Mouse (Mus musculus) stomach, embryonic 14.5 days (tissue): Measurements from ENCODE around the gene Mink1. TPM values are rescaled to one million over a fixed set of nuclear protein-coding genes. Genes with fewer than 3 reads are reported as not detected.
A peak's percentile ranks its signal among the peaks of the same experiment; 100 is the strongest.
"Not testable (repeated sequence)": the region's sequence is repeated elsewhere in the genome, so short reads cannot be mapped to it uniquely, and the experiment has no call there.

ENCODE experiments used
- ATAC-seq: fragments of 200-750 bp; cut with Nextera tagmentation; 2 replicates; pipeline ENCODE4 v1.8.0; 2017; ENCODE audit warnings: low read depth, moderate TSS enrichment; ENCODE audit not compliant: insufficient number of reproducible peaks, insufficient read depth, low FRiP score
- H3K27ac ChIP-seq: fragments of 300-500 bp; sonication (generic); 2 replicates; pipeline ENCODE4 v1.5.1; 2014; ENCODE audit warnings: mild to moderate bottlenecking, low read length, moderate library complexity, mixed read lengths
- H3K27me3 ChIP-seq: fragments of 300-500 bp; sonication (generic); 2 replicates; pipeline ENCODE4 v1.6.1; 2014; ENCODE audit warnings: low read length, control low read depth, mixed read lengths; ENCODE audit not compliant: control insufficient read depth, insufficient read depth
- H3K36me3 ChIP-seq: fragments of 300-500 bp; sonication (generic); 2 replicates; pipeline ENCODE4 v1.6.1; 2014; ENCODE audit warnings: mild to moderate bottlenecking, control low read depth, low read length, moderate library complexity, mixed read lengths; ENCODE audit not compliant: control insufficient read depth, insufficient read depth
- H3K4me1 ChIP-seq: fragments of 300-500 bp; sonication (generic); 2 replicates; pipeline ENCODE4 v1.6.1; 2014; ENCODE audit warnings: low read length, control low read depth, mixed read lengths; ENCODE audit not compliant: control insufficient read depth, insufficient read depth
- H3K4me2 ChIP-seq: fragments of 300-500 bp; sonication (generic); replicated peaks from 2 replicates; pipeline ENCODE4 v1.6.1; 2014; ENCODE audit warnings: low read depth, low read length, control low read depth
- H3K4me3 ChIP-seq: fragments of 300-500 bp; sonication (generic); 2 replicates; pipeline ENCODE4 v1.5.1; 2014; ENCODE audit warnings: low read depth, low read length, control low read depth
- H3K9ac ChIP-seq: fragments of 300-500 bp; sonication (generic); replicated peaks from 2 replicates; pipeline ENCODE4 v1.6.1; 2014; ENCODE audit warnings: low read depth, mild to moderate bottlenecking, control low read depth, low read length, moderate library complexity, mixed read lengths
- H3K9me3 ChIP-seq: fragments of 300-500 bp; sonication (generic); 2 replicates; pipeline ENCODE4 v1.6.1; 2016; ENCODE audit warnings: low read depth, low read length, control low read depth; ENCODE audit not compliant: control insufficient read depth
- WGBS: fragments of 180-500 bp; shearing (Covaris S2); extraction: QIAGEN DNeasy Blood & Tissue Kit; methylation state at CpG from one replicate; pipeline ENCODE4 v1.1.7; 2014; 5-methylcytosine and 5-hydroxymethylcytosine counted together
- polyA plus RNA-seq: library from polyadenylated mRNA; unstranded; fragments of >200 nt; fragmentation: Nextera tagmentation; extraction: Ambion mirVana; gene quantifications from 2 replicates; pipeline ENCODE4 v1.2.1, GENCODE M21; 2014

The Mink1 gene
- polyA plus RNA-seq, 1 experiment from 2014 or later: 23.0 TPM

DNA sequence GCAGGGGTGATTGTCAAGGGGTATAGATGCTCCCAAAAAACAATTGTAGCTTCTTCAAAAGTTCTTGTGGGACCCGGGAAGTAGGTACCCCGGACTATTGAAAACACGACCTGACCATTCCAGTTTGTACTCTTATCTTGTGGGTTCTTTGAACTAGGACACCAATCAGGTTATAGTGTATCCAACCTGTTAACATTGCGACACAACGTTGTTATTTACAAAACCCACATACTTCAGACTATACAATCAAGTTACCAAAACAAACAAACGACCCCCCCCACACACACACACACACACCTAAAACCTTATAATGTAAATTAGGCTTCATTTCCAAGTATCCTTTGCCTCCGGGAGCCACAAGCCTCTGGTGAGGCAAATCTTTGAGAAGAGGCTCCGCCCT is 37.9 kb upstream of the Mink1 start:
- Histone ChIP-seq H3K4me2 (peak overlapping the region; percentile 43), H3K9me3 (no peaks in the 10 kb centered on the region), H3K4me1 (peaks cover 9% of the 10 kb centered on the region; the same call in 1 of the 2 replicates), H3K4me3 (peak overlapping the region; percentile 69), H3K36me3 (peaks cover 21% of the 10 kb centered on the region), H3K9ac (no peak overlapping the region), H3K27me3 (no peaks in the 10 kb centered on the region), H3K27ac (no peak overlapping the region)
- WGBS: 4% methylated on average over 8 of the region's 8 CpGs
- ATAC-seq: no peak

GRCm38 (mm10) chr11:70525184-70525678 is 37.5 kb upstream of the Mink1 start, which contains the start of gene Psmb6:
Psmb6 (plus strand) TSS chr11:70525367.
- H3K9me3 ChIP-seq: no peaks in the 10 kb centered on the region
- peak within 1 kb of the TSS; percentile 11; the same call in 1 of the 2 replicates for H3K27ac ChIP-seq
- WGBS: under 1% methylated on average over 25 of the region's 26 CpGs

GRCm38 (mm10) chr11:70525726-70526125 is 37.0 kb upstream of the Mink1 start:
- Histone ChIP-seq H3K4me2 (peak overlapping the region; percentile 79), H3K4me1 (peaks cover 6% of the 10 kb centered on the region; the same call in 1 of the 2 replicates), H3K9me3 (no peaks in the 10 kb centered on the region), H3K4me3 (peak overlapping the region; percentile 69), H3K9ac (peak overlapping the region; percentile 63), H3K27ac (peak overlapping the region; percentile 11; the same call in 1 of the 2 replicates), H3K27me3 (no peaks in the 10 kb centered on the region), H3K36me3 (peaks cover 21% of the 10 kb centered on the region)
- WGBS: 2% methylated on average over 12 of the region's 12 CpGs
- peak; percentile 40; the same call in 1 of the 2 replicates for ATAC-seq

More at GRCm38 (mm10) chr11:70525184-70525678, 37.5 kb upstream of the Mink1 start, which contains the start of gene Psmb6:
- H3K27me3 ChIP-seq: no peaks in the 10 kb centered on the region
- peaks cover 6% of the 10 kb centered on the region; the same call in 1 of the 2 replicates for H3K4me1 ChIP-seq
- peaks cover 21% of the 10 kb centered on the region for H3K36me3 ChIP-seq
- peak within 1 kb of the TSS; percentile 79 for H3K4me2 ChIP-seq
- peak within 1 kb of the TSS; percentile 69 for H3K4me3 ChIP-seq
- ATAC-seq: peak; percentile 90
- H3K9ac ChIP-seq: peak within 1 kb of the TSS; percentile 63

DNA sequence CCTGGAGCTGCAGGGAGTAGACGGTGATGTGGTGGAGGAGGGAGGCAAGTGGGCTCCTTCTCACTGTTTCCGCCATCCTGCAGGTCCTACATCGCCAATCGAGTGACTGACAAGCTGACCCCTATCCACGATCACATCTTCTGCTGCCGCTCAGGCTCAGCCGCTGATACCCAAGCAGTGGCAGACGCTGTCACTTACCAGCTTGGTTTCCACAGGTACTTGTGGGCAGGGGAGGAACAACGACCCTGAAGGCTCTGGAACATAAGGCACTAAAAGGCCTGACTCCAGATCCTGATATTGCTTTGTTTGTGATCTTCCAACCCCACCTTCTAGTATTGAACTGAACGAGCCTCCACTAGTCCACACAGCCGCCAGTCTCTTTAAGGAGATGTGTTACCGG is 36.5 kb upstream of the Mink1 start:
- Histone ChIP-seq H3K4me1 (peaks cover 6% of the 10 kb centered on the region; the same call in 1 of the 2 replicates), H3K27me3 (no peaks in the 10 kb centered on the region), H3K9me3 (no peaks in the 10 kb centered on the region), H3K9ac (peak overlapping the region; percentile 63; the same call in 1 of the 2 replicates), H3K27ac (no peak overlapping the region), H3K4me3 (peak overlapping the region; percentile 69), H3K36me3 (peaks cover 21% of the 10 kb centered on the region), H3K4me2 (peak overlapping the region; percentile 79)
- 88% methylated on average over 12 of the region's 12 CpGs for WGBS
- ATAC-seq: no peak

DNA sequence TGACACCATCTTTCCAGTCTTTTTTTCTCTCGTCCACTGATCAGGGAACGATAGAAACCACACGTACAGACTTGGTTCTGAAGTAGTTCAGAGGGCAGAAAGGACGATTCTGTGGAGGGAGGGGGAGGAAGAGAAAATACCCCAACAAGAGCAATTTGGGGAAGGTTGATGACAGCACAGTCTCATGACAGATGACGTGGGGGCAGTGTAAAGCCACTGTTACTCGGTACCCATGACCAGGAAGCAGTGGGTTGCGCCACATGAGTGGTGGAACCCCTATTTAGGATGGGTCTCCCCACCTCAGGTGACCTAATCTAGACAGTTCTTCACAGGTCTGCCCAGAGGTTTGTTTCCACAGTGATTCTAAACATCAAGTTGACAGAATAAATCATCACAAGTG is 34.1 kb upstream of the Mink1 start:
- Histone ChIP-seq H3K4me1 (peaks cover 6% of the 10 kb centered on the region; the same call in 1 of the 2 replicates), H3K9me3 (no peaks in the 10 kb centered on the region), H3K27ac (no peak overlapping the region), H3K4me3 (no peak overlapping the region), H3K9ac (no peak overlapping the region), H3K4me2 (no peak overlapping the region), H3K27me3 (no peaks in the 10 kb centered on the region), H3K36me3 (peaks cover 21% of the 10 kb centered on the region)
- WGBS: 85% methylated on average over 7 of the region's 7 CpGs
- no peak for ATAC-seq

GRCm38 (mm10) chr11:70531065-70531464 is 31.6 kb upstream of the Mink1 start:
- not testable (repeated sequence) for H3K27ac ChIP-seq, H3K4me3 ChIP-seq, H3K9ac ChIP-seq, H3K9me3 ChIP-seq, H3K27me3 ChIP-seq, H3K4me2 ChIP-seq, ATAC-seq, H3K4me1 ChIP-seq
- peaks cover 21% of the 10 kb centered on the region for H3K36me3 ChIP-seq
- WGBS: 71% methylated on average over 2 of the region's 2 CpGs

- Histone ChIP-seq H3K4me2 (no peak within 1 kb of the TSS), H3K36me3 (peaks cover 5% of the 10 kb centered on the region), H3K4me3 (no peak within 1 kb of the TSS), H3K9ac (no peak within 1 kb of the TSS), H3K27me3 (no peaks in the 10 kb centered on the region), H3K4me1 (no peaks in the 10 kb centered on the region), H3K27ac (no peak within 1 kb of the TSS), H3K9me3 (no peaks in the 10 kb centered on the region)
- 78% methylated on average over 6 of the region's 6 CpGs for WGBS
- no peak for ATAC-seq
Observed at GRCm38 (mm10) chr11:70532839-70533238, 29.8 kb upstream of the Mink1 start, which contains the start of gene Gm40193. Gm40193 (minus strand) TSS chr11:70532939.

DNA sequence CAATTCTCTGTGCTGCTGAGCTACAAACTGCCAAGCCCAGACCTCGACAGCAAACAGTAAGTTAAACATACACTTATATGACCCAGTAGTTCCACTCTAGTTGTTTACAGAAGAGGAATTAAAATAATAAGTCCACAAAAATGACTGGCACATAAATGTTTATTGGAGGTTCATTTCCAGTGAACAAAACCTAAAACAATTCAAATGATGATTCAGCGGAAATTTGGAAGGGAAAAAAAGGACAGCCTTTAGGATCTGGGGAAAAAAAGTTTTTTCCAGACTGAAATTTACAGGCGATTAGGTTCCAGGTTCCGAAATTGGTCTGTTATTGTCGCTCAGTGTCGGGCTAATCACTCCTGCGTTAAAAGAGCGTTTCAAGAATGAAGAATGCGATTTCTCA is 23.3 kb upstream of the Mink1 start:
- Histone ChIP-seq H3K27ac (peak overlapping the region; percentile 27; the same call in 1 of the 2 replicates), H3K27me3 (no peaks in the 10 kb centered on the region), H3K4me3 (peak overlapping the region; percentile 58), H3K4me1 (peaks cover 3% of the 10 kb centered on the region; the same call in 1 of the 2 replicates), H3K9me3 (no peaks in the 10 kb centered on the region), H3K4me2 (peak overlapping the region; percentile 67), H3K9ac (peak overlapping the region; percentile 61), H3K36me3 (no peaks in the 10 kb centered on the region)
- ATAC-seq: no peak
- WGBS: 15% methylated on average over 9 of the region's 9 CpGs
